Mouse (Mus musculus) layer of hippocampus, postnatal 10 days (tissue): ENCODE results near the gene Ldlrad1. TPM values are rescaled to one million over a fixed set of nuclear protein-coding genes. Genes with fewer than 3 reads are reported as not detected.

Experiments used
- DNase-seq, 2 experiments: peaks; one replicate each; pipeline ENCODE4 v3.0.0; 2021; ENCODE audit warnings: low spot score in 2 of 2
- long read RNA-seq: library from polyadenylated mRNA; stranded (forward); transcript quantifications from one replicate; pipeline ENCODE4 v2.0.0, GENCODE M21; 2023
- total RNA-seq, 2 experiments: library from RNA; stranded (reverse); gene quantifications; 2 replicates each; pipeline ENCODE4 v1.2.3; 2021

The Ldlrad1 gene
- not detected for total RNA-seq
- long read RNA-seq, result 0 reads

GRCm38 (mm10) chr4:107208880-107209279 lies at the start of gene Ldlrad1:
Ldlrad1 (plus strand) TSS chr4:107209180.
- no peak for DNase-seq

DNA sequence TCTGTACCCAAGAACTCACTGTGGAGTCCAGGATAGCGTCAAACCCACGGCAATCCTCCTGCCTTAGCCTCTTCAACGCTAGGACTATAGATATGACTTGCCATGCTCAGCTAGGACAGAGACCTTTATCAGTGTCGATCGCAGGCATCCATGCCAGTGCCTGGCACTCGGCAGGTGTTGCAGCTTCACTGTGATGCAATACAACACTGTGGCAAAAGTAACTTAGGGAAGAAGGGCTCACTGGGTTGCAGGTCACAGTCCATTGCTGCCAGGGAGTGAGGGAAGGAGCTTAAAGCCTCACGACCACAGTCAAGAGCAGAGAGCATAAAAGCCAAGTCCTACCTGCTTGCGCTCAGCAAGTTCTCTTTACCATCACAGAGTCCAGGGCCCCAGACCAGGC lies 48.8 kb upstream of the Ldlrad1 start:
- no peak for DNase-seq

- DNase-seq, result no peak
Observed at GRCm38 (mm10) chr4:107163341-107163740, 45.6 kb upstream of the Ldlrad1 start.

GRCm38 (mm10) chr4:107163756-107164587 lies 45.0 kb upstream of the Ldlrad1 start:
- DNase-seq, result peak; percentile 70 to 79

GRCm38 (mm10) chr4:107166700-107167099 lies 42.3 kb upstream of the Ldlrad1 start:
- DNase-seq, result no peak

DNA sequence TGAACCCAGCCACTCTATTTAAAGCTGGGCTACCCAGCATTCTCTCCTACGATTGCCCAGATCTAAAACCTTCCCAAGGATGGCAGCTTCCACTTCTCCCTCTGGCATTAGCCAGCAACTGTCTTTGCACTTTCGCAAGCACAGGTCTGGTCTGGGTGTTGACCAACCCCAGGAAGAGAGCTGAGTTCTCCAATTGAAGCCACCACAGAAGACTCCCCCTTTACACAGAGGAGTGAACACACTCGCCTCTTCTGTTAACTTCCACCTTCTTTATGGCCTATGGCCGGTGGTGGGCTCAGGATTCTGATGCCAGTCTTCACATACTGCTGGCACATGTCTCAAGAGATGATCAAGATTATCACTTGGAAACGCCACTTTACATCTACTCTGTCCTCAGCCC lies 41.2 kb upstream of the Ldlrad1 start:
- DNase-seq, result no peak

DNA sequence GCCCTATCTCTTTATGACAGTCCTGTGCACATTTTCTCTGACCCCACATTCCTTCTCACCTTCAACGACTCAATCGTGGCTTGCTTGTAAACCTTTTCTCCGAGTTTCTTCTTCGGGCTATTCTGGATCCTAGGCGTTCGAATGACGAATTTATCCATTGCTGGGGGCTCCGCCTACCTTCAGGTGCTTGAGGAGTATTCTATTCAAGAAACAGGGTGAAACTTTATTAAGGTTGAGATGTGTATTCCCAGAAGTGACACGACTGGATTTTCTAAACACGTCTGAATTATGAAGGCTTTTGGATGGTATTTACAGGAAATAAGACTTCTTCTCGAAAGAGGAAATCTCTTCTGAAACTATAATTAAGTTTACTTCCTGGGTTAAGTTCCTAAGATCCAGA lies 31.5 kb upstream of the Ldlrad1 start:
- DNase-seq, result no peak

DNA sequence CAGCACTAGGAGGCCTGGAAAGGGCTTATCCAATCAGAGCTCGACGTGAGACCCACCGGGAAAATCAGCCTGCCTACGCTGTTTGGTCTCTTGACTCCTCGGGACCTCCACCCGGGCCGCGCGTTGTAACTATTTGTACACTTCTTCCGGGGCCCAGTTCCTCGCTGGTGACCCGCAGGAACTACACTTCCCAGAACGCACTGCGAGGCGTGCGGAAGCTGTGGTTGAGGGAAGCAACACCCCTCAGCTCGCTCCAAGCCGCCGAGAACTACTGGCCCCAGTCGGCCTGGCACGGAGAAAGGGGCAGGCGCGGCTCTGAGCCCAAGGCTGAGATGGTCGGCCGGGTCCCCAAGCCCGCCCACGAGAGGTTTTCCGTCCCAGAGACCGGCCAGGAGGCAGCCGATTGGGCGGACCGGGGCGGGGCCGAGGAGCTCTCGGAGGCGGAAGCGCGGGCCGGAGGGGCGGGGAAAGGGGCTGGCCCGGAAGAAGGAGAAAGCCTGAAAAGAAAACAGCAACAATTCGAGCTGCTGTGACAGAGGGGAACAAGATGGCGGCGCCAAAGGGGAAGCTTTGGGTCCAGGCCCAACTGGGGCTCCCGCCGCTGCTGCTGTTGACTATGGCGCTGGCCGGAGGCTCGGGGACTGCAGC lies 30.7 kb upstream of the Ldlrad1 start, which contains the start of gene Tmem59:
Gene Tmem59, plus strand, starts transcription at position 218 of the 648 bp plus-strand sequence.
- peak; percentile 95 to 96 for DNase-seq

DNA sequence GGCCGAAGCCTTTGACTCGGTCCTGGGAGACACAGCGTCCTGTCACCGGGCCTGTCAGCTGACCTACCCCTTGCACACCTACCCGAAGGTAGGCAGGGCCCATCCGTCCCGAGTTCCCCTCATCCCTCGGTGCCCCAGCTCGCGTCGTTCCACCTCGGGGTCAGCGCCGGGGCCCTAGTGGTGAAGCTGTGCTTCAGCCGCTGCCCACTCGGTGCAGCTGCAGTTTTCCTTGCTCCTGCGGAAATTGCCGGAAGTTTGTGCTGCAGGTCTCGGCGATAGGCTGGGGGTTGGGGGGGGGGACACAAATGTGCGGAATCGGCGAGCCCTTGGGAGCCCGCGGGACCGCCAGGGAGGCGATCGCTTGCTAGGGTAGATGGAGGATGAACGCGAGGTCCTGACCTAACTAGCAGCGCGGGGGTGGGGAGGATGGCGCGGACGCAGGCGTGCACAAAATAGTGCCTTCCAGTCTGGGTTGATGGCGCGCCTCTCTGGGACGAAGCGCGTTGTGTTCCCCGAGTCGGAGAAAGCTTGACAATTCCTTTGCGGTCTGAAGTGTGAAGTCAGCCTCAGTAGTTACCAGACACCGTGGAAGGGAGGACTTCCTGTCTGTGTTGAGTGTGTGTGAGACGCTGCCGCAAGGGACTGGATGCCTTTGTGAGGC lies 30.0 kb upstream of the Ldlrad1 start, which contains the start of gene Tceanc2:
Gene Tceanc2, minus strand, starts transcription at position 287 of the 661 bp plus-strand sequence.
- peak; percentile 49 to 64 for DNase-seq

GRCm38 (mm10) chr4:107179561-107179960 lies 29.4 kb upstream of the Ldlrad1 start:
- DNase-seq, result no peak

DNA sequence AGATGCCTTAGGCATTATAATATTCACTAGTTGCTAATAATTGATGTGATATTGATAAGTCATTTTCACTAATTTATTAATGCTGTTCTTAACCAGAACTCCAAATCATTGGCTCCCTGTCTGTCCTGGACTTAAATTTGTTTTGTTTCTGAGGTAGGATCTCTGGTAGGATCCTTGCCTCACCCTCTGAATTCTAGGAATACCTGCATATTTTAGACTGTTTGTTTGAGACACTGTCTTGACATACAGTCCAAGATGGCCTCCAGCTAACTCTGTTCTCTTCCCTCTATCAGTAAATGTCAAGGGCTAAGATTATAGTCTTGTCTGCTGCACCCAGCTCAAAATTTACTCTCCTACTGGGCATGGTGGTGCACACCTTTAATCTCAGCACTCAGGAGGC lies 28.2 kb upstream of the Ldlrad1 start:
- DNase-seq, result no peak

DNA sequence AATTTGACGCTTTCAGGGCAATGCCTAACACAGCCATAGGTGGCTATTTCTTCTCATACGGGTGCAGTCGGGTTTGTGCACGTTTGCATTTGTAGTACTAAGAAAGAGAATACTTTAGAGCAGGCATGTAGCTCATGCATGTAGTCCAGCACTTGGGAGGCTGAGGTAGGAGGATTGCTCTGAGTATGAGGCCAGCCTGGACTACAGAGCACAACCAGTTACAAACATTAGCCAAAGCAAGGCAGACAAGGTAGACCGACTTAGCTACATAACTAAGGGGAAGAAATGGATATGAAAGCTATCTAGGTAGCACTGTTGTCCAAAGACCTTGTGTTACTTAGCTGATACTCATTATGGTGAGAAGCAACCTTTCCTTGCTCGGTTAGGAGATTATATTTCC lies 27.1 kb upstream of the Ldlrad1 start:
- no peak for DNase-seq

DNA sequence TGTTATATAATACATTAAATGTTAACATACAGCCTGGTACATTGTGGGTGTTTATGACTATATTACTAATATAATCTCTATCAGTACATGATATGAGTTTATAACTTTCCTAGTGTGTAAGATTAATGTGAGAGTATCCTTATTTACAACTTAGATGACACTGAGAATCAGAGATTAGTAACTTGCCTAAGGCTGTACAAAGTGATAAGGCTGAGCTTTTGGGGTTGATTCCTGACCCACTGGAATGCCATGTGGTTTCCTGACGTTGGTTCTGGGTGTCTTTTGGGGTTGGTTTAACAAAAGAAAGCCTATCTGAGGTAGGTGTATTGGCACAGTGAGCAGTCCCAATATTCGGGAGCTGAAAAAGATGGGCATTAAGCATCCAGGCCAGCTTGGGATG lies 26.2 kb upstream of the Ldlrad1 start:
- DNase-seq, result no peak

DNA sequence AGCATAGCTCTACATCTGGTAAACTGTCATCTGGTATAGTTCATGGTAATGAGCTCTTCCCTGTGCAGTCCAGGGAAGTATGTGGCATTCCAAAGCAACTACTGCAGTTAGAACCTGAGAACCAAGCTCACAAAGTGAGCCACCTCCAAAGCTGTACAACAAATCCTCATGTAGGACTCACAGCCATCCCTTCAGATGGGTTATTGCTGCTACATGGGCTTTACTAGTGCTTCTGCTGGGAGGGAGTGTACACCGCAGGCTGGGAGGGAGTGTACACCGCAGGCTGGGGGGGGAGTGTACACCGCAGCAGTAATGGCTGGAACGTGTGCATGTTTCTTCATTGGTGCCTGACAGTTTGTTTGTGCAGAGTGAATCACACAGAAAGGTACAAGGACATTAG lies 25.8 kb upstream of the Ldlrad1 start:
- DNase-seq, result no peak

- no peak for DNase-seq
Observed at GRCm38 (mm10) chr4:107185703-107186102, 23.3 kb upstream of the Ldlrad1 start.

- no peak for DNase-seq
Observed at GRCm38 (mm10) chr4:107193841-107194240, 15.1 kb upstream of the Ldlrad1 start.

GRCm38 (mm10) chr4:107196454-107196853 lies 12.5 kb upstream of the Ldlrad1 start:
- no peak for DNase-seq

- DNase-seq, result no peak
Observed at GRCm38 (mm10) chr4:107198072-107198471, 10.9 kb upstream of the Ldlrad1 start.

GRCm38 (mm10) chr4:107201779-107202178 lies 7.2 kb upstream of the Ldlrad1 start:
- no peak for DNase-seq

DNA sequence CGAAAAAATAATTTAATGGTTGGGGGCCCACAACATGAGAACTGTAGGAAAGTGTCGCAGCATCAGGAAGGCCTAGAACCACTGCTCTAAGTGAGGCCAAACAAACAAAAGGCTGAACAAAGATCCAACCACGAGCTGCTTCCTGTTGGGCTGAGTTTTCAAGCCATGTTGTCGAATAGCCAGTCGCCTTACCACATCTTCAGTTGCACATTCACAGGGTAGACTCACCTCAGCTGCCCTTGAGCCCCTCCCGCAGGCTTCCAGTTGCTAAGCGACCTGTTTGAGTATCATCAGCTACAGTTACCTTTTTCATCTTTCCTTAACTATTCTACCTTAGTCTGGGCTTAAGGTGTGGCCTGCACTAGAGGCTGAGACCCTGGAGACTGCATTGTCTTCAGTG lies 6.0 kb upstream of the Ldlrad1 start:
- no peak for DNase-seq

DNA sequence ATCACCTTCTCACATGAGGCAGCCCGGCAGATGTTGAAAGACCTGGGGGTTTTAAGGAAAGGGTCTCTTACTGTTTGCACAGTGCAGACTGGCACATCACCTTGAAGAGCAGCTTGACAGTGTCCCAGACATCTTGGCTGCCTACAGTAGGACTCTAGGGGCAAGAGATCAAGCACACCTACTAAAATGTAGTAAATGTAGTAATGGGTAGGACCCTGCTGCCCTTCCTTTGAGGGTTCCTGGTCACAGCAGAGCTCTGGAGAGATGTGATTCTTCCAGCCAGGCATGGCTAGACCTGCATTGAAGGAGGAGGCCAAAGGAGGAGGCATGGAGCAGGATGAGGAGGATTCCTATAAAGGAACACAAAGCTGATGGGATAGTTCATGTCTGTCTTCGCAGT lies 2.0 kb upstream of the Ldlrad1 start:
- no peak for DNase-seq
